Mouse (Mus musculus) left cerebral cortex, postnatal 25 days (tissue): ENCODE measurements around the gene Trim2. TPM values are rescaled to one million over a fixed set of nuclear protein-coding genes. Genes with fewer than 3 reads are reported as not detected.
A peak's percentile ranks its signal among the peaks of the same experiment; 100 is the strongest.

Experiments used
- DNase-seq, 2 experiments: peaks; one replicate each; pipeline ENCODE4 v3.0.0; 2022; ENCODE audit warnings: low spot score in 2 of 2, mixed read lengths in 1 of 2
- intact Hi-C: fragments of 180-260 bp; cut with DNase I; formaldehyde crosslinking; loops from one replicate; pipeline ENCODE4 v1.15.1; 2025
- total RNA-seq, 2 experiments: library from RNA; stranded (reverse); gene quantifications; 2 replicates each; pipeline ENCODE4 v1.2.3; 2021

Trim2 gene
- total RNA-seq, 2 experiments from 2014 or later, result 239 to 257 TPM

GRCm38 (mm10) chr3:84296676-84297075 is 10.0 kb downstream of the Trim2 start:
- intact Hi-C loops, result no loop called here
- DNase-seq, result no peak

DNA sequence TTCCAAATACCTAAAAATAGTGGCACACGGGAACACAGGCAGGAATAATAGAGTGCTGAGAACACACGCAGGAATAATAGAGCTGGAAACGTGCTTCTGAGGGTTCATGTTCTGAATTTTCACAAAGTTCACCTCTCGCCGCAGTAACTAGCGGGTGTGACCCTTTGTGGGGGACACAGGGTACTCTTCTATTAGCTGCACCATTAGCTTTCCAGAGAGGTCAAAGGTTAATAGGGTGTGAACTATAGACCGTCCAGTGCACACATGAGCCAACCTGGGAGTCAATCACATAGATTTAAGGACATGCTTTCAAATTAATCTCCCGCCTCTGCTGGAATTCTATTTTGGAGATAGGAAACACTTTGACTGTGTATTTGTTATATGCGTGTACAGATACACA is 11.9 kb downstream of the Trim2 start:
- intact Hi-C loops, result no loop called here

DNA sequence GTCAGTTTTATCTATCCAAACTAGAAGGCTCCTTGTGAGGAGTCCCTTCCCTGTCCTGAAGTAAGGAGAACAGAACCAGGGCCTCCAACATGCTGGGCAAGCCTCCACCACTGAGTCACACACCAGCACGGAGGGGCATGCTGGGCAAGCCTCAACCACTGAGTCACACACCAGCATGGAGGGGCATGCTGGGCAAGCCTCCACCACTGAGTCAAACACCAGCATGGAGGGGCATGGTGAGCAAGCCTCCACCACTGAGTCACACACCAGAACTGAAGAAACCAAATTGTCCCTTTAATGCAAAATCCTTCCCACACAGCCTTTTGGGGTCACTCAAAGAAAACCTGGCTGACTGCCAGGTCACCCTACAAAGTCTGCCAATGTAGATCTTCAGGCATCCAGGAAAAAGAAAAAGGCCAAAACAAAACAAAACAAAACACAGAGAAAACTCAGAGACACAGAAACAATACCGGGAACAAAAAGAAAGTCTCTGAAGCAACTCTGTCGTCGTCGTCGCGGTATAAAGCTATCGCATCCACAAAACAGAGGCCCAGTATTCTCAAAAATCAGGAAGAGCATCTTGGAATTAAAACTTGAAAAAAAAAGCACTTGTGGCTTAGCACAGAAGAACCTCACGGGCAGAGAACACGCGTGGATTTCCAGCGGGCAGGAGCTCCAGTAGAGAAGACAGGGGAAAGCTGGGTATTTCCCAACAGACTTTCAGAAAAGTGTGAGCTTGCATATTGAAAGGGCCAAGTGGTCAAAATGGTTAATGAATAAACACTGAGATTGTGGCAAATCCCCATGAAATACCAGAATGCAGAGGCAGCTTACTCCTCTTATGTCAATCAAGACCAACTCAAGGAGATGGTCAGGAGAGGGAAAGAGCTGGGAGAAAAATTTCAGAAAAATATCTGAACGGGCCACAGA is 12.7 kb downstream of the Trim2 start:
- DNase-seq, result no peak
- intact Hi-C loops, result no loop called here

More for the DNA sequence above, 11.9 kb downstream of the Trim2 start:
- DNase-seq, result no peak

DNA sequence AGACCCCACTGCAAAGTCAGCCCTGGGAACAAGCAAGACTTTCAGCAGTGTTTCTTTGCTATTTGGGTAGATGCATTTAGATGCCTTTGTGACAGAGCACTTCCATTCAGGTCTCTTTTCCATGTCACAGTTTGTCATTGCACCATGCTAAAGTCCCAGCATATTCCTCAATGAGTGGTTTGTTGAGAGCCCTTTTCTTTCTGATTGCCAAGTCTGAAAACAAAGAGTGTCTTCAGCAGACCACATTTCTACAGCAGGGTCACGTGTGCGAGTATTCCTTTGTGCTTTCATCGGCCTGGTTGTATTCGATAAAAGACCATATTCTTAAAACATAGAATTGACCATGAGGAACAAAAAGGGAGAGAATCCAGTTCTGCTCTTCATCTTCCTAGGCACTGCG is 14.4 kb downstream of the Trim2 start:
- no peak for DNase-seq
- intact Hi-C loops, result no loop called here

GRCm38 (mm10) chr3:84288931-84289330 is 17.7 kb downstream of the Trim2 start:
- peak in 1 of 2 experiments; percentile 40 for DNase-seq
- intact Hi-C loops, result no loop called here

- no peak for DNase-seq
- intact Hi-C loops, result no loop called here
Measured at GRCm38 (mm10) chr3:84287256-84287655, 19.4 kb downstream of the Trim2 start.

GRCm38 (mm10) chr3:84286311-84286710 is 20.4 kb downstream of the Trim2 start:
- DNase-seq, result no peak
- intact Hi-C loops, result no loop called here

DNA sequence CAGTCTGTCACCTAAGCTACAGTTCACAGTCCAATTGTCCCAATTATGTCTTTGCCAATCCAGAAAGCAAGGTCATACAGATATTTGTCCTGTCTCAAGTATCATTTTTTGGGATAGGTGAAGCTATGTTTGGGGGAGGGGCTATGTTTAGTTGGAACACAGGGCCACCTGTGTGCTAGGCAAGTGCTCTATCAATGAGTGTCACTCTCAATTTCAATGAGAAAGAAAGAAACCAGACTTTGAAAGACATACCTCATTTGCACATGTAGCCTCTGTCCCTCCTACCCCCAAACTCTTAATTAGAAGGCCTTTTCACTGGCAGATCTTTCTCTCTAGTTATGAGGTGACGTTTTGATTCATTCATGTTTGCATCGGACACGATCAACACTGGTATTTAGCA is 21.9 kb downstream of the Trim2 start:
- intact Hi-C loops, result no loop called here
- DNase-seq, result no peak

- intact Hi-C loops, result no loop called here
- no peak for DNase-seq
Measured at GRCm38 (mm10) chr3:84283524-84283923, 23.2 kb downstream of the Trim2 start.

- DNase-seq, result no peak
- intact Hi-C loops, result no loop called here
Measured at GRCm38 (mm10) chr3:84281936-84282371, 24.7 kb downstream of the Trim2 start.

- DNase-seq, result no peak
- intact Hi-C loops, result no loop called here
Measured at GRCm38 (mm10) chr3:84278809-84279208, 27.9 kb downstream of the Trim2 start.

DNA sequence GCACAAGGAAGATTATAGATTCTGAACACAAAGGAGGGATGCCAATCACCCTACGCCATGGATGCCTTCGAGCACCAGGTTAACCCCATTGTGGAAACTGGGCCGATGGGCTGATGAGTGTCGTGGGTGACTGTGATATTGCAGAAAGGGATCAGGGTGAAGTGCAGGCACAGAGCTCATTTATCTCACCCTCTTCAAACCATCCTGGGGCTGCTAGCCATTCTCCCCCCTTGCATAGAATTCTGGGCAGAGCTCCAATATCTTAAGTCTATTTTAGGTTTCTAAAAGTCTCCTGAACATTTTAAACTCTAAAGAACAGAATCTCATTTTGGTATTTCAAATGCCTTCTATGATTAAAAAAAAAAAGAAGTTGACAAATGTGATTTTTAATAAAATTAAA is 31.6 kb downstream of the Trim2 start:
- intact Hi-C loops, result no loop called here
- DNase-seq, result no peak

- no peak for DNase-seq
- intact Hi-C loops, result no loop called here
Measured at GRCm38 (mm10) chr3:84272293-84273015, 34.2 kb downstream of the Trim2 start.

- no peak for DNase-seq
- intact Hi-C loops, result no loop called here
Measured at GRCm38 (mm10) chr3:84271794-84272193, 34.9 kb downstream of the Trim2 start.

GRCm38 (mm10) chr3:84271058-84271457 is 35.6 kb downstream of the Trim2 start:
- intact Hi-C loops, result no loop called here
- DNase-seq, result no peak

DNA sequence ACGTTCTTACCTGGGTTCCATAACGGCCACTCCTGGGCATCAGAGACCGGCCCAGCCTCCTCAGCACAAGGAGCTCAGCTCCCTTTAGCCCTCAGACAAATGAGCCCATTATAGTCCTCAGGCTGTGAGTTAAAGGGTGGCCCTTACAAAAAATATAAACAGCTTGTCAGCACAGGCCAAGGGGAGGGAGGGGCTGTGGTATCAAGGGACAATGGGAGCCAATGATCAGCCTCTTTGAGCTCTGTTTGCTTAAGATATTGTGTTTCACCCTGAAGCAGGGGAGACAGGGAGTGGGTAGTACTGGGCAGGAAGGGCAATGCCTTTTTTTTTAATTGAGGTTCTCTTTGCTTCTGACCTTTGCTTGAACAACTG is 36.1 kb downstream of the Trim2 start:
- DNase-seq, result no peak
- intact Hi-C loops, result no loop called here

GRCm38 (mm10) chr3:84269987-84270623 is 36.6 kb downstream of the Trim2 start:
- intact Hi-C loops, result no loop called here
- DNase-seq, result no peak

- DNase-seq, result no peak
- intact Hi-C loops, result no loop called here
Measured at GRCm38 (mm10) chr3:84268434-84268833, 38.2 kb downstream of the Trim2 start.

- intact Hi-C loops, result no loop called here
- DNase-seq, result no peak
Measured at GRCm38 (mm10) chr3:84266391-84266931, 40.2 kb downstream of the Trim2 start.

DNA sequence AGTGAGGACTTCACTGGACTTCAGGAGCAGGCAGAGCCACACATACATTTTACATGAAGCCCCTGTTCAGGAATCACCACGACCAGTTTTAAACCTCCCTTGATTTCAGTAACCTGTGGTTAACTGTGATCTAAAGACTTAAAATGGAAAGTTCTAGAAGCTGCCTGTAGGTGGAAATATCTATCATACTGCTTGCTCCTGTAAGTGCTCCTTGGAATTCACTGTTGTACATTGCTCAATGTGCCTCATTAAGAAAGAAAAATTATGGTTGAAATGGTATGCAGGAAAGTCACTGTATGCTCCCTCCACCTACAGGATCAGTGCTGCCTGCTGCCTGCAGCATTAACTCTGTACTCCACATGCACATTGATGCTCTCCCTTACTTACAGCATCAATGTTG is 41.6 kb downstream of the Trim2 start:
- intact Hi-C loops, result no loop called here
- no peak for DNase-seq
